Mouse (Mus musculus) lung, postnatal 0 days (tissue): ENCODE data around the gene Gm15557. TPM values are rescaled to one million over a fixed set of nuclear protein-coding genes. Genes with fewer than 3 reads are reported as not detected.
A peak's percentile ranks its signal among the peaks of the same experiment; 100 is the strongest.

Source experiments
- ATAC-seq: fragments of 200-750 bp; cut with Nextera tagmentation; 2 replicates; pipeline ENCODE4 v1.8.0; 2017; ENCODE audit warnings: moderate library complexity
- DNase-seq: peaks from one replicate; pipeline ENCODE4 v3.0.0-alpha.2; 2016; ENCODE audit warnings: low spot score
- H3K27ac ChIP-seq: fragments of 300-500 bp; sonication (generic); 2 replicates; pipeline ENCODE4 v1.5.1; 2014; ENCODE audit warnings: antibody characterized with exemption, mild to moderate bottlenecking, low read length, mixed read lengths
- H3K27me3 ChIP-seq: fragments of 300-500 bp; sonication (generic); replicated peaks from 2 replicates; pipeline ENCODE4 v1.6.1; 2014; ENCODE audit warnings: low read length, mixed read lengths; ENCODE audit not compliant: insufficient read depth
- H3K36me3 ChIP-seq: fragments of 300-500 bp; sonication (generic); 2 replicates; pipeline ENCODE4 v1.6.1; 2014; ENCODE audit warnings: low read length, mixed read lengths; ENCODE audit not compliant: insufficient read depth
- H3K4me1 ChIP-seq: fragments of 300-500 bp; sonication (generic); 2 replicates; pipeline ENCODE4 v1.6.1; 2014; ENCODE audit warnings: antibody characterized with exemption, low read depth, low read length, mixed read lengths; ENCODE audit not compliant: insufficient read depth
- H3K4me2 ChIP-seq: fragments of 300-500 bp; sonication (generic); replicated peaks from 2 replicates; pipeline ENCODE4 v1.6.1; 2014; ENCODE audit warnings: low read depth, mild to moderate bottlenecking, low read length, moderate library complexity, mixed read lengths
- H3K4me3 ChIP-seq: fragments of 300-500 bp; sonication (generic); 2 replicates; pipeline ENCODE4 v1.5.1; 2014; ENCODE audit warnings: low read depth, low read length
- H3K9ac ChIP-seq: fragments of 300-500 bp; sonication (generic); replicated peaks from 2 replicates; pipeline ENCODE4 v1.6.1; 2014; ENCODE audit warnings: low read depth, mild to moderate bottlenecking
- H3K9me3 ChIP-seq: fragments of 300-500 bp; sonication (generic); 2 replicates; pipeline ENCODE4 v1.6.1; 2016; ENCODE audit warnings: low read length, mixed read lengths
- CTCF ChIP-seq: IDR thresholded peaks from 2 replicates; pipeline ENCODE4 v1.5.1; 2016; ENCODE audit warnings: antibody characterized with exemption, mild to moderate bottlenecking
- EP300 ChIP-seq: IDR thresholded peaks from 2 replicates; pipeline ENCODE4 v1.6.1; 2016; ENCODE audit warnings: antibody characterized with exemption, mild to moderate bottlenecking, control low read depth
- WGBS: fragments of 180-500 bp; shearing (Covaris S2); extraction: QIAGEN DNeasy Blood & Tissue Kit; methylation state at CpG from one replicate; pipeline ENCODE4 v1.1.7; 2014; 5-methylcytosine and 5-hydroxymethylcytosine counted together
- polyA plus RNA-seq: library from polyadenylated mRNA; unstranded; fragments of >200 nt; fragmentation: Nextera tagmentation; extraction: Ambion mirVana; gene quantifications from 2 replicates; pipeline ENCODE4 v1.2.1, GENCODE M21; 2015

Gene Gm15557
- polyA plus RNA-seq, 1 experiment from 2014 or later: not detected

- TF ChIP-seq CTCF (no peak; the same call in 1 of the 2 replicates), EP300 (no peak)
- no peak overlapping the region for H3K9ac ChIP-seq
- H3K27me3 ChIP-seq: no peaks in the 10 kb centered on the region
- ATAC-seq: peak; percentile 76
- H3K9me3 ChIP-seq: no peaks in the 10 kb centered on the region
- no peaks in the 10 kb centered on the region for H3K36me3 ChIP-seq
- no peak overlapping the region for H3K4me3 ChIP-seq
- H3K4me1 ChIP-seq: peaks cover 3% of the 10 kb centered on the region; the same call in 1 of the 2 replicates
- peak overlapping the region; percentile 27; the same call in 1 of the 2 replicates for H3K4me2 ChIP-seq
- DNase-seq: peak; percentile 63
- 56% methylated on average over 40 of the region's 40 CpGs for WGBS
- H3K27ac ChIP-seq: no peak overlapping the region
Observed at GRCm38 (mm10) chr2:155941697-155942442, 1.3 kb downstream of the Gm15557 start.

- H3K4me2 ChIP-seq: no peak overlapping the region
- 18% methylated on average over 8 of the region's 8 CpGs for WGBS
- DNase-seq (no peak), ATAC-seq (no peak)
- H3K4me3 ChIP-seq: no peak overlapping the region
- no peak overlapping the region for H3K27ac ChIP-seq
- no peaks in the 10 kb centered on the region for H3K36me3 ChIP-seq
- TF ChIP-seq CTCF (no peak), EP300 (no peak)
- peaks cover 3% of the 10 kb centered on the region; the same call in 1 of the 2 replicates for H3K4me1 ChIP-seq
- H3K9me3 ChIP-seq: no peaks in the 10 kb centered on the region
- no peak overlapping the region for H3K9ac ChIP-seq
- no peaks in the 10 kb centered on the region for H3K27me3 ChIP-seq
Observed at GRCm38 (mm10) chr2:155943463-155943862, 2.9 kb downstream of the Gm15557 start.

- H3K9ac ChIP-seq: no peak overlapping the region
- H3K9me3 ChIP-seq: no peaks in the 10 kb centered on the region
- no peak overlapping the region for H3K4me3 ChIP-seq
- no peak overlapping the region for H3K27ac ChIP-seq
- peak overlapping the region; percentile 38 for H3K4me2 ChIP-seq
- no peak for DNase-seq
- 81% methylated on average over 4 of the region's 4 CpGs for WGBS
- TF ChIP-seq EP300 (no peak), CTCF (no peak)
- H3K4me1 ChIP-seq: peaks cover 3% of the 10 kb centered on the region; the same call in 1 of the 2 replicates
- no peaks in the 10 kb centered on the region for H3K36me3 ChIP-seq
- ATAC-seq: no peak
- no peaks in the 10 kb centered on the region for H3K27me3 ChIP-seq
Observed at GRCm38 (mm10) chr2:155944685-155945084, 4.2 kb downstream of the Gm15557 start.

- DNase-seq: peak; percentile 79
- 34% methylated on average over 13 of the region's 13 CpGs for WGBS
Observed at GRCm38 (mm10) chr2:155945124-155945523, 4.6 kb downstream of the Gm15557 start, which contains the start of gene Gdf5. Gene Gdf5, minus strand, starts transcription at chr2:155945367.

GRCm38 (mm10) chr2:155945580-155945979 lies 5.1 kb downstream of the Gm15557 start:
- H3K4me2 ChIP-seq: no peak overlapping the region
- no peak for DNase-seq
- no peaks in the 10 kb centered on the region for H3K27me3 ChIP-seq
- TF ChIP-seq EP300 (no peak), CTCF (no peak)
- no peaks in the 10 kb centered on the region for H3K36me3 ChIP-seq
- 54% methylated on average over 5 of the region's 5 CpGs for WGBS
- no peaks in the 10 kb centered on the region for H3K9me3 ChIP-seq
- H3K4me1 ChIP-seq: peaks cover 3% of the 10 kb centered on the region; the same call in 1 of the 2 replicates
- no peak overlapping the region for H3K4me3 ChIP-seq
- H3K27ac ChIP-seq: no peak overlapping the region
- H3K9ac ChIP-seq: no peak overlapping the region
- no peak for ATAC-seq

More at GRCm38 (mm10) chr2:155945124-155945523, 4.6 kb downstream of the Gm15557 start, which contains the start of gene Gdf5:
- peak within 1 kb of the TSS; percentile 38 for H3K4me2 ChIP-seq
- H3K4me1 ChIP-seq: peaks cover 3% of the 10 kb centered on the region; the same call in 1 of the 2 replicates
- no peaks in the 10 kb centered on the region for H3K9me3 ChIP-seq
- TF ChIP-seq CTCF: no peak
- no peak for TF ChIP-seq EP300
- H3K27me3 ChIP-seq: no peaks in the 10 kb centered on the region
- H3K4me3 ChIP-seq: no peak within 1 kb of the TSS
- no peak within 1 kb of the TSS for H3K27ac ChIP-seq
- no peaks in the 10 kb centered on the region for H3K36me3 ChIP-seq
- peak; percentile 62 for ATAC-seq
- no peak within 1 kb of the TSS for H3K9ac ChIP-seq

GRCm38 (mm10) chr2:155946069-155946468 lies 5.5 kb downstream of the Gm15557 start:
- H3K4me3 ChIP-seq: no peak overlapping the region
- H3K27me3 ChIP-seq: no peaks in the 10 kb centered on the region
- ATAC-seq: peak; percentile 12; the same call in 1 of the 2 replicates
- H3K9me3 ChIP-seq: no peaks in the 10 kb centered on the region
- TF ChIP-seq CTCF: peak; percentile 89
- no peak for TF ChIP-seq EP300
- no peak overlapping the region for H3K9ac ChIP-seq
- H3K27ac ChIP-seq: no peak overlapping the region
- 3% methylated on average over 7 of the region's 7 CpGs for WGBS
- peak; percentile 87 for DNase-seq
- H3K4me2 ChIP-seq: no peak overlapping the region
- H3K36me3 ChIP-seq: no peaks in the 10 kb centered on the region
- H3K4me1 ChIP-seq: peaks cover 3% of the 10 kb centered on the region; the same call in 1 of the 2 replicates
